Mouse (Mus musculus): Measurements from ENCODE around the gene Mc1r.
"Not testable (repeated sequence)": the region's sequence is repeated elsewhere in the genome, so short reads cannot be mapped to it uniquely, and the experiment has no call there.

The Mc1r gene

DNA sequence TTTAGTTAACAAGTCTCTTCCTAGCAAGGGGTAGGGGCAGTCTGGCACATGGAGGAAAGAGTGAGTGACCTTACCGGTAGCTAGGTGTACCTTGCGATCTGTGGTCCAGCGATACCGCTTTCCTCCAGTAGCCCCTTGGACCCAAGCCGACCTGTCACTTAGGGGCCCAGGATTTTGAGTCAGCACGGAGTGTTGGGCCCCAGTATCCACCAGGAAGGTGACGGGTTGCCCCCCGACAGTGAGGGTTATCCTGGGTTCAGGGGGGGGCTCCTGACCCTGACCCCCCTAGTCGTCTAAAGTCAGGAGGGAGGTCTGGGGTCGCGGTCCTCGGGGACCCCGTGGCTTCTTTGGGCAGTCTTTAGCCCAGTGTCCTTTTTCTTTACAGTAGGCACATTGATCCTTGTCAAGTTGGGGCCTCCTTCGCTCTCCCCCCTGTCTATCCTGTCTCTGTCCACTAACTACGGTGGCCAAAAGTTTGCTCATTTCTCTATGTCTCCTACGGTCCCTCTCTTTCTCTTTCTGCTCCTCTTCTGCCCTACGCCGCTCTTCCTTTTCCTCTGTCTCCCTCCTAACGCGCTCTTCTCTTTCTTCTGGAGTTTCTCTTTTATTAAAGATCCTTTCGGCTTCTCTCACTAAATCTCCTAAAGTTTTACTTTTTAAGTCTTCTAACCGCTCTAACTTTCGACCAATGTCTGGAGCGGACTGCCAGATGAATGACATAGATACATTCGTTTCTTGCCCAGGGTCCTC is 24.9 kb downstream of the Mc1r start:
- no peak for DNase-seq (ENCODE audit: low spot score in 2 of 2)

DNA sequence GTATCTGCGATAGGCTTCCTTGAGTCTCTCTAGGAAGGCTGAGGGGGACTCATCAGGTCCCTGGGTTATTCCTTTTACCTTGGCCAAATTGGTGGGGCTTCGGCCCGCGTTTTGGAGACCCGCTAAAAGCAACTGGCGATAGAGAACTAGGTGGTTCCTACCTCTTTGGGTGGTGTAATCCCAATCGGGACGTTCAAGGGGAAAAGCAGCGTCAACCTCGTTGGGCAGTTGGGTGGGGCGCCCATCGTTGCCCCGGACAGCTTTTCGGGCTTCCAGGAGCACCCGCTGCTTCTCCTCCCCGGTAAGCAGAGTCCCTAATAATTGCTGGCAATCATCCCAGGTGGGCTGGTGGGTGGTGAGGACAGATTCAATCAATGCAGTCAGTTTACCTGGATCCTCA is 25.5 kb downstream of the Mc1r start:
- no peak for DNase-seq (ENCODE audit: low spot score in 2 of 2)

DNA sequence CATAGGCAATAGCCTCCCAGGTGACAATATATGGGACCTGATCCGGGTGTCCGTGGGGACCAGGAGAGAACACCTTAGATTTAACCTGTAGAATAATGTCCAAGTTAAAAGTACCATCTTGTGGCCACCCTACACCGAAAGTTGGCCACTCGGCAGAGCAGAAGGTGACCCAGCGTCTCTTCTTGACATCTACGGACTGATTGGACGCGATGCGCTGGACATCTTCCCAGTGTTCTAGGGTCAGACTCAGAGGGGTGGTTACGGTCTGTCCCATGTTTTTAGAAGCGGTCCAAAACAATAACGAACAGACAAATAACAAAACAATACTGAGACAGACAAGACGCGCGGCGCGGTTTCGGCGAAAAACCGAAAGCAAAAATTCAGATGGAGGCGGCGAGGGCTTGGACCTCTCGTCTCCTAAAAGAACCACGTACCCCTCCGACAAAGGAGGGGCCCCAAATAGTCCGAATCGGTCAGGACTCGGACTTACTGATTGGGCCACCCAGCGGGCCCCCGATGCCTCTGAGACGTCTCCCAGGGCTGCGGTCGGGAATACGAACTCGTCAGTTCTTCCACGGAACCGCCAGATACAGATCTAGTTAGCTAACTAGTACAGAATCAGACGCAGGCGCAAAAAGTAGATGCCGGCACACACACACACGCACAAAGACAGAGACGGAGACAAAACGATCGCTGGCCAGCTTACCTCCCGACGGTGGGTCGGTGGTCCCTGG is 26.5 kb downstream of the Mc1r start:
- not testable (repeated sequence) for DNase-seq (ENCODE audit: low spot score in 2 of 2)

DNA sequence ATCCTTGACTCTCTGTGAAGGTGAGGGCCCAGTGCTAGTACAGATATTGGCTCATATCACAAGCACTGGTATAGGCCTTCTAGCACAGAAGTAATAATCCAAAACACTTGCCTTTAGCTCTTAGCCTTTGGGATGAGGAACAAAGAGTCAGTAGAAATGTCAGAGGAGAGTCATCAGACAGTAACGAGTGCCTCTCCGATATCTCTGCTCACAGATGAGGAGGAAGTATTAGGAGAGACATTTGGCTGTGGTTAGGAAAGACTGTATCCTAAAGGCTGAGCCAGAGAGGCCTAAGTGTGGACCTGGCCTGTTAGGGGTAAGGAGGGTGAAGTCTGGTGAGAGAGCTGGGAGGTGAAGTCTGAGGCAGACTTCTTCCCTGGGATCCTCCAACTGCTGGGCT is 34.9 kb downstream of the Mc1r start:
- no peak for DNase-seq (ENCODE audit: low spot score in 2 of 2)

DNA sequence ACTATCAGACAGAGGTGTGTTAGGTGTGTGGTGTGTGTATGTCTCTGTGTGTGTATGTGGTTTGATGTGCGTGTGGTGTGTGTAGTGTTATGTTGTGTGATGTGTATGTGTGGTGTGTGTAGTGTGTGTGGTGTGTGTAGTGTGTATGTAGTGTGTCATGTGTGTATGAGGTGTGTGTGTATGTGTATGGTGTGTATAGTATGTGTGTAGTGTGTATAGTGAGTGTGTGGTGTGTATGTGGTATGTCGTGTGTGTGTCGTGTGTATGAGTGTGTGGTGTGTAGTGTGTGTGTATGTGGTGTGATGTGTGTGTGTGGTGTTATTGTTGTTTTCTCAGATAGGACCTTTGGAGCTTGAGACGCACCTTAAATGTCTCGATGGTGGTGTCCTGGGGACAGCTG is 35.4 kb downstream of the Mc1r start:
- DNase-seq (ENCODE audit: low spot score in 2 of 2) = no peak

DNA sequence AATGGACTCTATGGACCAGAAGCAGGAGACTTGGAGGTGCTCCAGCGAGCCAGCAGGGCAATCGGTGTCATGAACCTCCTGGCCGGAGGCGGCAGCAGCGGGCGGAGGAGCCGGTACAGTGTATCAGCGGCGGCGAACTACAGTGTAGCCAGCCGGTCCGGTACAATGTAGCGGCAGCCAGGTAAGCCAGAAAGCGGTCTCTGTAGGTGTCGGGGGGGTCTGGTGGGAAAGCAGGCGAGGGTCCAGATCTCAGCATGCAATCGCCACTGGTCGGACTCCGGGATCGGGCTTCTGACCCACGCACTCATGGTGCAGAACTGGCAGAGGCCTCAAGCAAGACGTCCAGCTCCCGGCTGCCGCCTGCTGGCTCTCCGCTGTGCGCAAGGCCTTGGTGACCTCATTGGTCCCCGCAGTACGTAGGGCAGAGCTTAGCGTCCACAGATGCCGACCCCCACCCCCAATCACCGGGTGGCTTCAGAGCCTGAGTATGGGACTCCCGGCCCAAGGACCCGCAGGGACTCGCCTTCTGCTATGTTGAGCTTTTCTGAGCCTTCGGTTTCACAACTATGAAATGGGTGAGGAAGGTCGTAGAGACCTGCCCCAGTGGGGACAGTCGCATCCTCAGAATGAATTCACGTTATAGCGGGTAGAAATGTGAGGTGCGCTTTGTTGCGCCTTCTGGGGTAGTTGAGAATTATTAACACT is 36.1 kb downstream of the Mc1r start:
- DNase-seq (ENCODE audit: low spot score in 2 of 2) = peak; percentile 76 to 89

DNA sequence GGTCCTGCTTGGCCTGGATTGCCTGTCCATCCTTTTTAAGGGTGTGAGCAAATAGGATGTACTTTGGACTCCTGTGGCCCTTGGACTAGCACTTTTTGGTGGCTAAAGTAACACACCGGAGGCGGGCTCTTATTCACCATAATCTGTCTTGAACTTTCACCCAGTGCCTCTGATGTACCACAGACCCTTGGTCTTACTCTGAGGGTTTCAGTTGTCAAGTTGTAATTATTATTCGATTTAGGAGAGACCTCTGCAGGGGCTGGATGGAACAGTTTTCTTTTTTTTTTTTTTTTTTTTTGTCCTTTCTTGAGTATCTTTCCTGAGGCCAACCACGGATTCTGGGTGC is 36.6 kb downstream of the Mc1r start:
- DNase-seq (ENCODE audit: low spot score in 2 of 2) = no peak

DNA sequence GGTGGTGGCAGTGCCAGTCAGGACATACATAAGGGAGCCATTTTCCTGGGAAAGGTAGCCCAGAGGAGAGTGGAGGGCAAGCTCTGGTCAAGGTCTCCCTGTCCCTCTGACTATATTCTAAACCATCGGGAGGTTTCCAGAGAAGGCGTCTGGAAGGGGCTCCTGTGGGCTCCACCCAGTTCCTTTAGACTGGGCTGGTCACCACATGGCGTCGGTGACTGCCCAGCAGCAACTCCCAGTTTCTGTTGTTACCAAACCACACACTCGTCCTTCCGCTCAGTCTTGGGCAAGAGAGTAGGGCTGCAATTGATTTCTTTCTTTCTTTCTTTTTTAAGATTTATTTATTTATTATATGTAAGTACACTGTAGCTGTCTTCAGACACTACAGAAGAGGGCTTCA is 37.2 kb downstream of the Mc1r start:
- no peak for DNase-seq (ENCODE audit: low spot score in 2 of 2)

DNA sequence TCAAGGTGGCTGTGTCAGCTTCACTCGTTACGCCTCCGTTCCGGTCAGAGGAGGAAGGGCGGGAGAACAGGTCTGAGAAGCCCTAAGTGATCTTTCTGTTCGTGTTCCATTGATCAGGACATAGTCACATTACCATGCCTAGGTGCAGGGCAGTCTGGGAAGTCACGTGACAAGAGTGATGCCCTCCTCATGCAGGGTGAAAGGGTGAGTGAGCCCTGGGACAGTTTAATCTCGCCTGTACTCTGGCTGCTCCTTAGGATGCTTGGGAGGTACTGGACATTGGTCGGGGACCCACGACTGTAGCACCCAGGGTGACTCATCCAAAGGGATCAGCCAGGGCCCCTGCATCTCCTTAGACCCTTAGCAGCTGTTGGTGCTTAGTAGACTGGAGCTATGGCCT is 39.1 kb downstream of the Mc1r start:
- DNase-seq (ENCODE audit: low spot score in 2 of 2) = no peak

DNA sequence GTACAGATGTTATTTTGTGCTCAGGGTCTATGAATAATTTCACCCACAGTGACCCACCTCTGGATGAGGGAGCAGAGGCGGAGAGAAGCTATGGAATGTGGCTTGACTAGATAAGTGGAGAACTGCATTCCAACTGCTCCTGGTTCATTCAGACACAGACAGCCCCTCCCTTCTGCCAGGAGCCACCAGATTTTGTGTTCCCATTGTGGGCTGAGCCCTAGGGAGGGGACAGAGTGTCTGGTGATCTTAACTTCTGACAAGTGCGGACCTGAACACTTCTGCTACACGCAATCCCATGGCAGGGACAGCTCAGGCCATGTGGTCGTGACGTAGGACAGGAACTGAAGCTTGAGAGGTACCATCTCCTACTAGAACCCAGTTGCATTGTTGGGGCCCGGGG is 39.9 kb downstream of the Mc1r start:
- DNase-seq (ENCODE audit: low spot score in 2 of 2) = no peak

DNA sequence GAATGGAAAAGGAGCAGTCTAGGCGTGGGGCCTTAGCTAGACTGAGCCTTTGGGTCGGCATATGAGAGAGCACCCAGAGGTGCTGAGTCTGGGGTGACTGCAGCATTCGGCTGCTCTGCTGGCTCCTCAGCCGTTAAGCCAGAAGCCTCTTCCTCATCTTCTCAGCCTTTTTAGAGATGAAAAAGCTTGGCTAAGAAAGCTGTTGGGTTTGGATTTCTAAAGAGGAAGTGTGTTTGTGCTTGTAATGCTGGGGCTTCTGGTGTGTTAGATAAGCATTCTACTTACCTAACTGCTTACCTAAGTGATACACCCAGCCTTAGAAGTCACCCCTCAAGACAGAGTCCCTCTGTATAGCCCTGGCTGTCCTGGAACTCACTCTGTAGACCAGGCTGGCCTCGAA is 43.9 kb downstream of the Mc1r start:
- DNase-seq (ENCODE audit: low spot score in 2 of 2) = no peak

DNA sequence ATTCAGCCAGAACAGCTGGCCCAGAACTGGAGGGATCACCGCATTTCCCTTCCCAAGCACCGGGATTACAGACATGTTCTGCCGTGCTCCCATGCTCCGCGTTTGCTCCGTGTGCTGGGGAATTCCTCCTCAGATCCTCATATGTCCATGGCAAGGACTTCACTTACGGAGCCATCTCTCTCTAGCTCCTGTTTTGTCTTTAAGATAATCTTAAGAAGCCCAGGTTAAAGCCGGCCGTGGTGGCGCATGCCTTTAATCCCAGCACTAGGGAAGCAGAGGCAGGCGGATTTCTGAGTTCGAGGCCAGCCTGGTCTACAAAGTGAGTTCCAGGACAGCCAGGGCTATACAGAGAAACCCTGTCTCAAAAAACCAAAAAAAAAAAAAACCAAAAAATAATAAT is 44.8 kb downstream of the Mc1r start:
- DNase-seq (ENCODE audit: low spot score in 2 of 2) = not testable (repeated sequence)

DNA sequence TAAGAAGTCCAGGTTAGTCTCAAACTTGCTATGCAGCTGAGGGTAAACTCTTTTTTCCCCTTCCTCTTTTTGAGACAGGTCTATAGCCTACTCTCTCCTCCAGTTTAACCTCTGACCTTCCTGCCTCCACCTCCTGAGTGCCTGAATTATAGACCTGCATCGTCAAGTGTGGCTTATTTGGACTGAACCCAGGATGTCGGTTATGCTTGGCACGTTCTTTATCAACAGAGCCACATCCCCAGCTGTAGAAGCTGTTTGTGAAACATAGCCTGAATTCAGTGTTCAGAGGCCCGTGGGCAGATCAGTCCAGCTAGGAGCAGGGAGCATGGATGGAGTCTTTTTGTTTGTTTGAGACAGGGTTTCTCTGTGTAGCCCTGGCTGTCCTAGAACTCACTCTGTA is 45.2 kb downstream of the Mc1r start:
- DNase-seq (ENCODE audit: low spot score in 2 of 2) = no peak

DNA sequence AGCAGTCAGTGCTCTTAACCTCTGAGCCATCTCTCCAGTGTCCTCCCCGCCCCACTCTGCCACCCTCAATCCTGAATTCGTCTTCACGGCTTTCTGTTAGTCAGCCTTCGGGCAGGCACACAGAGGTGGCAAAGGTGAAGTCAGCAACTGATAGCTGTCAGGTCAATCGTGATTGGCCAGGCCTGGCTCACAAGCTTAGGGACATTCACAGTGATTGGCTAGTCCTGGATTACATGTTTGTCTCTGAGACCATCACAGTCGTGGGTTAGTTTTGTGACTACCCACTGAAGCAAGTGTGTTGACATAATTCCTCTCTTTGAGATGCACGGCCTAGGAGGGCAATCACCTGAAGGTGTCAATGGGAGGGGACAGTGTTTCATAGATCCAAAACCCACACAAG is 46.4 kb downstream of the Mc1r start:
- DNase-seq (ENCODE audit: low spot score in 2 of 2) = no peak

DNA sequence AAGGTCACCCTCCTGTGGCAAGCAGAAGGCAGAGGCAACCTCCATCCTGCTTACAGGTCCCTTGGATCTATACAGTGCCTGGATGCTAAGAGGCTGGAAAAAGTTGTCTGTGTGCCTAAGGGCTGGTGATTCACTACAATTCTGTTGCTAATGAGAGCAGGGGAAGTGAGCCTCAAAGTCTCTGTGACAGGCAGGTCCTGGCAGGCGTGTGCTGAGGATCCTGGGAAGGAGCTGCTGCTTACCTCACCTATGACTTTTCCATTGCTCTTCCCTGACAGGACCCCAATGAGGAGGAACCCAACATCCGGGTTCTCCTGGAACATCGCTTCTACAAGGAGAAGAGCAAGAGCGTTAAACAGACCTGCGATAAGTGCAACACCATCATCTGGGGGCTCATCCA is 47.0 kb downstream of the Mc1r start:
- no peak for DNase-seq (ENCODE audit: low spot score in 2 of 2)

DNA sequence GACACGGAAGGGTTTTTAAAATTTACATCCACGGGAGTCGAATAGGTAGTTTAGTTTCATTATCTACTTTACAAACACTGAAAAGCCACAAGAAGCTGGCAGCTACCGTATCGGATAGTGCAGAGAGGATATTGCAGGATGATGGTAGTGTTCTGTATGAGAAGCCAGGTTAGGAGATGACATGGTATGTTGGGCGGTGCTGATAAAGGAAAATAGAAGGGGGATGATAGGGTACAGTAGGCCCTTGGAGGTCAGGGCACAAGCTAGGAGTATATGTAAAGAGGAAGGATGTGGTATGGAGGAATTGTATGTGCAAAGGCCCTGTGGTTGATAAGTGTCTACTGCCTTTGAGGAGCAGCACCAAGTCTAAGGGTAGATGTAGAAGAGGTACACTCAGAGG is 47.7 kb downstream of the Mc1r start:
- no peak for DNase-seq (ENCODE audit: low spot score in 2 of 2)

All from thymus, postnatal 10 days (tissue).